Mouse (Mus musculus) neural tube, embryonic 13.5 days (tissue): ENCODE results near the gene Hist2h2ac. TPM values are rescaled to one million over a fixed set of nuclear protein-coding genes. Genes with fewer than 3 reads are reported as not detected.
"Not testable (repeated sequence)": the region's sequence is repeated elsewhere in the genome, so short reads cannot be mapped to it uniquely, and the experiment has no call there.

ENCODE experiments used
- ATAC-seq: fragments of 200-750 bp; cut with Nextera tagmentation; 2 replicates; pipeline ENCODE4 v1.8.0; 2017; ENCODE audit warnings: low read depth, mild to moderate bottlenecking, moderate TSS enrichment, moderate library complexity
- H3K27ac ChIP-seq: fragments of 300-500 bp; sonication (generic); replicated peaks from 2 replicates; pipeline ENCODE4 v1.5.1; 2015; ENCODE audit warnings: moderate library complexity, mild to moderate bottlenecking, inconsistent platforms
- H3K27me3 ChIP-seq: fragments of 300-500 bp; sonication (generic); 2 replicates; pipeline ENCODE4 v1.6.1; 2015; ENCODE audit warnings: mild to moderate bottlenecking, inconsistent platforms
- H3K36me3 ChIP-seq: fragments of 300-500 bp; sonication (generic); 2 replicates; pipeline ENCODE4 v1.6.1; 2015; ENCODE audit warnings: mild to moderate bottlenecking, inconsistent platforms
- H3K4me1 ChIP-seq: fragments of 300-500 bp; sonication (generic); replicated peaks from 2 replicates; pipeline ENCODE4 v1.6.1; 2015; ENCODE audit warnings: inconsistent platforms
- H3K4me2 ChIP-seq: fragments of 300-500 bp; sonication (generic); 2 replicates; pipeline ENCODE4 v1.6.1; 2015; ENCODE audit warnings: inconsistent platforms, mild to moderate bottlenecking, moderate library complexity
- H3K4me3 ChIP-seq: fragments of 300-500 bp; sonication (generic); 2 replicates; pipeline ENCODE4 v1.5.1; 2015; ENCODE audit warnings: mild to moderate bottlenecking, inconsistent platforms
- H3K9ac ChIP-seq: fragments of 300-500 bp; sonication (generic); 2 replicates; pipeline ENCODE4 v1.6.1; 2015; ENCODE audit warnings: moderate library complexity, mild to moderate bottlenecking, inconsistent platforms
- H3K9me3 ChIP-seq: fragments of 300-500 bp; sonication (generic); 2 replicates; pipeline ENCODE4 v1.6.1; 2016; ENCODE audit warnings: inconsistent platforms
- WGBS: fragments of 180-500 bp; shearing (Covaris S2); methylation state at CpG from one replicate; pipeline ENCODE4 v1.1.7; 2015; 5-methylcytosine and 5-hydroxymethylcytosine counted together
- polyA plus RNA-seq: library from polyadenylated mRNA; unstranded; fragments of >200 nt; fragmentation: Nextera tagmentation; extraction: Ambion mirVana; gene quantifications from 2 replicates; pipeline ENCODE4 v1.2.1, GENCODE M21; 2015

The Hist2h2ac gene
- polyA plus RNA-seq, 1 experiment from 2014 or later = 2.1 TPM

DNA sequence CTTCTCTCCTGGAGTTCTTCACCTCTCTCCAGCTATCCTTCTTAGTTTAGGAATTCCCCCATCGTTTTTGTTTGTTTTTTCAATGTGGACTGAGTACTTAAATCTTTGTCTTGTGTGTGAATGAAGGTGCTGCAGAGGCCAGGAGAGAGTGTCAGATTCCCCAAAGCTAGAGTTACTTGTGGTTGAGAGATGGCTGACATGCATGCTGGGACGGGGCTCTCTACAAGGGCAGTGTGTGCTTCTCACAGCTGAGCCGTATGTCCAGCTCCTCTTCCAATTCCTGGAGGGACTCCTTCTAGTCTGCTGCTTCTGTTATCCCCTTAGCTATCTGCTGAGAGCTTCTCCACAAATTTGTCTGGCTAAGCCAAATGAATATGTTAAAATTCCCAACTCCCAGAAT lies 15.2 kb upstream of the Hist2h2ac start:
- no peak for ATAC-seq
- no peaks in the 10 kb centered on the region for H3K36me3 ChIP-seq
- no peak overlapping the region for H3K27ac ChIP-seq
- no peak overlapping the region for H3K9ac ChIP-seq
- H3K27me3 ChIP-seq = no peaks in the 10 kb centered on the region
- H3K4me2 ChIP-seq = no peak overlapping the region
- no peak overlapping the region for H3K4me3 ChIP-seq
- H3K9me3 ChIP-seq = no peaks in the 10 kb centered on the region
- 74% methylated on average over 3 of the region's 3 CpGs for WGBS
- peaks cover 17% of the 10 kb centered on the region for H3K4me1 ChIP-seq

DNA sequence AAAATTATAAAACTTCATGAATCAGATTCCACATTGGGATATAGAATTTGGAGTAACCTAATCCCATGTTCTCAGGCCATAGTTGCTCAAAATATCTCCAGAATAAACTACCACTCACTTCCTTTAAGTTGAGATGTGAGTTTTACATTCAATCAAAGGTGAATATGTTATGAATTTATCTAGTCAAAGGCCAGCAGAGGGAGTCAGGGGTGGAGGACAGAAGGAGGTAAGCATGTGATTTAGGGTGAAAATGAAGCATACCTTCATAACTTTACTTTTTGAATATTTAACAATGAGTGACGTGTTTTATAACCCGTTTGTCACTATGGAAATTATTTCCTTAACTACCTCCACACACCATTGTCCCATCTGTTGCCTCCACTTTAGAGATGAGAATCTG lies 14.2 kb upstream of the Hist2h2ac start:
- Histone ChIP-seq H3K9me3 (no peaks in the 10 kb centered on the region), H3K4me1 (peaks cover 15% of the 10 kb centered on the region), H3K4me2 (no peak overlapping the region), H3K27ac (no peak overlapping the region), H3K27me3 (no peaks in the 10 kb centered on the region), H3K9ac (no peak overlapping the region), H3K4me3 (no peak overlapping the region), H3K36me3 (no peaks in the 10 kb centered on the region)
- no peak for ATAC-seq
- 90% methylated on average over 2 of the region's 2 CpGs for WGBS

DNA sequence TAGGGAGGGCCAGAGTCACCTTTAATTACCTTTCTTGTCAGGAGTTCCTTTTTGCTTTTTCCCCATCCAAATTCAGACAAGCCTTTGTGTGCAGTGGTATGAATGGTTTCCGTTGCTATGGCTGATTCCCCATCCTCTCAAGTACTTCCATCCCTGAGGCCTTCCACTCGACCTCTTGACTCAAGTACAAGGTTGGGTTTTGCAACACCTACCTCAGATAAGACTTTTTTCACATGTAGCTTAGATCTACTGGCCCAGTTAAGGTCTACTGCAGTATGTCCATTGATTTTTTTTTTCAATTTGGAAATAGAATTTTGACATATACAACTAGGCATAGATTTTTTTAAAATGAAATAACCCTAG lies 11.1 kb upstream of the Hist2h2ac start:
- H3K27ac ChIP-seq = no peak overlapping the region
- no peak overlapping the region for H3K4me2 ChIP-seq
- ATAC-seq = no peak
- H3K4me3 ChIP-seq = no peak overlapping the region
- 64% methylated on average over 2 of the region's 2 CpGs for WGBS
- H3K9me3 ChIP-seq = no peaks in the 10 kb centered on the region
- no peak overlapping the region for H3K9ac ChIP-seq
- no peaks in the 10 kb centered on the region for H3K36me3 ChIP-seq
- H3K4me1 ChIP-seq = no peaks in the 10 kb centered on the region
- H3K27me3 ChIP-seq = no peaks in the 10 kb centered on the region

DNA sequence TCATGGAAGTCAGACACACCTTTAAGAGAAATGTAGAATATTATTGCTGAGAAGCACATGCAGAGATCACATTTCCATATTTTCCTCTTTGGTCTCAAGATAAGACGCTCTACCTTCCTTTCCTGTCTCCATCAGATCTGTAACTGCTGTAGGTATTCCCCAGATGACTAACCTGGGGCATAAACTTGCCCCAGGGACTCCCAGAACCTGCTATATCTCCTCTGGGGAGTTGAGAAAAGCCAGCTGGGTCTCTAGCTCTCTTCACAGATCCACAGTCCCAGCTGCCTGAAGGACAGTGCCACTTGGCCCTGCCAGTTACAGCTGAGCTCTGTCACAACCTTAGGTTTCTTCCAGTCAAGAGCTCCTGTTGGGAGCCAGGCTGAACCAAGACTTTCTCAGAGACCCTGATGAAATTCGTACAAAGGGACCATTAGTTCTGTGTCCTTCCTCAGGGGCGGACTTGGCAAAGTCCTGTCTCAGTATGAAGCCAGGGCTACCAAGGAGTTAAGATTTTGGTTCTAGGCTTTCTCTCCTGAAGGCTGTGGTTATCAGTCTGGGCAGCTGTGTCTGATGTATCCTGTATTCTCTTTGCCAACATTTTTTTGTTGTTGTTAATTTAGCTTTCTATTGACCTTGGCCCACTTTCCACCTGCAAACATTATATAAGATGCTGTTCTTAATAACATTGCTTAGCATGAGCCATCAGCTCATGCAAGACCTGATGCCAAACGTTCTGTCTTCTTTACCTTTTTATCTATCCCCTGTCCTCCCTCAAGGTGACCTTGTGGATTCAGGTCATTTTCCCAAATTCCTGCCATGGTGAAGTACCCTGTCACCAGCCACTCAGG lies 10.5 kb upstream of the Hist2h2ac start:
- no peak overlapping the region for H3K9ac ChIP-seq
- H3K4me2 ChIP-seq = no peak overlapping the region
- ATAC-seq = no peak
- no peaks in the 10 kb centered on the region for H3K27me3 ChIP-seq
- H3K9me3 ChIP-seq = no peaks in the 10 kb centered on the region
- no peaks in the 10 kb centered on the region for H3K36me3 ChIP-seq
- no peak overlapping the region for H3K27ac ChIP-seq
- 78% methylated on average over 4 of the region's 4 CpGs for WGBS
- no peaks in the 10 kb centered on the region for H3K4me1 ChIP-seq
- H3K4me3 ChIP-seq = no peak overlapping the region

DNA sequence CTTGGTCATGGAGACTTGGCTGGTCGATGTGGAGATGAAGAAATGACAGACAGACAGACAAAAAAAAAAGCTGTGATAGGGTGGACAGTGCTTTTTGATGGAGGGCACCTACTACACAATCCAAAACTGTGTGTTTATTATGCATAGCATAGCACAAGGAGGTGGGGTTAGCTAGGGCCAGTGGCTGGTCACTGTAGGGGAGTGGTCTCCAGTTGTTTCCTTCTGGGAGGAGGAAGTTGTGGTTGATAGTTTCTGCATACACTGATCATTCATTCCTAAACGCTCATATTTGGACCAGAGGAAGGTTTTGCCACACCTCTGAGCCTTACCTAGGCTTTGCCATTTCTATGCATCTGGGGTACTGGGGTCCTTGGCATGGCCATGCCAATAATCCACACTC lies 9.7 kb upstream of the Hist2h2ac start:
- Histone ChIP-seq H3K4me2 (no peak overlapping the region), H3K4me1 (0 out of 2 replicates have a peak, but pooled peaks cover 4% of the 10 kb centered on the region), H3K9ac (no peak overlapping the region), H3K27ac (no peak overlapping the region), H3K27me3 (no peaks in the 10 kb centered on the region), H3K9me3 (no peaks in the 10 kb centered on the region), H3K36me3 (no peaks in the 10 kb centered on the region), H3K4me3 (no peak overlapping the region)
- no peak for ATAC-seq
- WGBS = 77% methylated on average over 2 of the region's 2 CpGs

DNA sequence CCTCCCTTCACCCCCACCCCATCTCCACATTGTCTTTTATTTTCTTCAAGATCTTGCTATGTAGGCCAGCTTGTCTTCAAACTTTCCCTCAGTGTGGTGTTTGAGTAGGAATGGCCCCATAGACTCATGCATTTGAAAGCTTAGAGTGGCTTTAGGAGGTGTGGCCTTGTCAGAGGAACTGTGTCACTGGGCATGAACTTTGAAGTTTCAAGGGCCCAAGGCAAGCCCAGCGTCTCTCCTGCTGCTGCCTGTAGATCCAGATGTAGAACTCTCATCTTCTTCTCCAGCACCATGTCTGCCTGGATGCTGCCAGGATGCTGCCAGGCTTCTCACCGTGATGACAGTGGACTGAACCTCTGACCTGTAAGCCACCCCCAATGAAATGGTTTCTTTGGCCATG lies 8.1 kb upstream of the Hist2h2ac start:
- H3K4me1 ChIP-seq = 0 out of 2 replicates have a peak, but pooled peaks cover 10% of the 10 kb centered on the region
- H3K9ac ChIP-seq = no peak overlapping the region
- H3K27me3 ChIP-seq = no peaks in the 10 kb centered on the region
- H3K36me3 ChIP-seq = no peaks in the 10 kb centered on the region
- 68% methylated on average over 2 of the region's 2 CpGs for WGBS
- no peaks in the 10 kb centered on the region for H3K9me3 ChIP-seq
- ATAC-seq = no peak
- no peak overlapping the region for H3K4me2 ChIP-seq
- H3K4me3 ChIP-seq = no peak overlapping the region
- no peak overlapping the region for H3K27ac ChIP-seq

DNA sequence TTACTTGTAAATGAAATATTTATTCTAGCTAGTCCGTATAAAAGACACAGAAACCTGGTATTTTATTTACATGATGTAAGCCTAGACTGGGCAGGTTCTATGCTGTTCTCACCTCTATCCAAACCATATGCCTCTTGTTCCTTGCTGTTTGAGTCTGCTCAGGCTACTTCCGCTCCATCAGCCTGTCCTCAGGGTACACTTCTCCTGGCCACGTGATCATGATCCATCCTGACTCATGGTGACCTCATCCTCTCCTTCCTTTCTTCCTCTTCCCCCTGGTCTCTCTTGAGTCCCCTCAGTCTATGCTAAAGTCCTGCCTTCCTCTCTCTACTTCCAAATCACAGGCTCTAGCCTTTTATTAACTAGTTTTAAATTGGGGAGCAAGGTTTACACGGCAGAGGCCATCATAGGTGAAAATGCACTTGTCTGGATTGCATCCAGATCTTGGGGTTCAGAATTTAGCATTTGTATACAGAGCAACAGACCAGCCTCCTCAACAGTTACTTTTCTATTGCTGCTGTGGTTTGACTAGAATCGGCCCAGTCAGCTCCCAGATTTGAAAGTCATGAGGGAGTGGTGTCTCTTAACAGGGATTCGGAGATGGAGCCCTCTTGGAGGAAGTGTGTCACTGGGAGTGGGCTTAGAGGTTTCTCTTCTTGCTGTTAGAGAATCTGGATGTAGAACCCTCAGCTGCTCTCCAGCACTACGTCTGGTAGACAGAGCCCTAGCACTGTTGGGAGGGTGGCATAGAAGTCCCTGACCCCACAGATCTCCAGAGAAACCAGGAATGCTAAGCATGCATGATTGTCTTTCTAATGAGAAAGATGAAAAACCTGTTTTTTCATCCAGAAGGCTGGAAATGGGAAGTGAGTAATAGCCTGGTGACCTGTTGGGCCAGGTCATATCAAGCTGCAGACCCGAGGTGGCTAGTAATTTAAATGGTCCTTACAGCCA lies 6.3 kb upstream of the Hist2h2ac start:
- Histone ChIP-seq H3K27ac (no peak overlapping the region), H3K9ac (no peak overlapping the region), H3K36me3 (no peaks in the 10 kb centered on the region), H3K27me3 (no peaks in the 10 kb centered on the region), H3K4me3 (no peak overlapping the region), H3K4me1 (peaks cover 25% of the 10 kb centered on the region), H3K4me2 (no peak overlapping the region), H3K9me3 (no peaks in the 10 kb centered on the region)
- no peak for ATAC-seq
- WGBS = 72% methylated on average over 8 of the region's 8 CpGs

DNA sequence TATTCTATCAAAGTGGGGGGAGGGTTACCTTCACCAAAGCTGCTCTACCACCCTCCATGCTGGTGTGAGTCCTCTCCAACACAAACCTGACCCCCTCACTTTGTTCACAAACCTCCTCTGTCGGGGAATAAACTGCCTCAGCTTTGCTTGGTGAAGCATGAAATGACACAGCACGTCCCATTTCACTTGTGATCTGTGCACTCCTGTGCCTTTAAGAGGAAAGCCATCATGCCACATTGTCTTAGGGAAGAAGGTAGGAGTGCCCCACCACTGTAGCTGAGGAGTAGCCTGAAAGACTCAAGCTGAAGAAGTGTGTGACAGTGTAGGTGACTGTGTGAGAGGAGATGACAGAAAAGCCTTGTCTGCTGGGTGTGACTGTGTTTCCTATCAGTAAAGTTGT lies 4.7 kb upstream of the Hist2h2ac start:
- Histone ChIP-seq H3K9me3 (no peaks in the 10 kb centered on the region), H3K4me2 (no peak overlapping the region), H3K9ac (peak overlapping the region; percentile 27; the same call in 1 of the 2 replicates), H3K4me1 (peaks cover 37% of the 10 kb centered on the region), H3K27ac (no peak overlapping the region), H3K27me3 (no peaks in the 10 kb centered on the region), H3K4me3 (no peak overlapping the region), H3K36me3 (no peaks in the 10 kb centered on the region)
- no peak for ATAC-seq
- WGBS = 14% methylated on average over 2 of the region's 2 CpGs

DNA sequence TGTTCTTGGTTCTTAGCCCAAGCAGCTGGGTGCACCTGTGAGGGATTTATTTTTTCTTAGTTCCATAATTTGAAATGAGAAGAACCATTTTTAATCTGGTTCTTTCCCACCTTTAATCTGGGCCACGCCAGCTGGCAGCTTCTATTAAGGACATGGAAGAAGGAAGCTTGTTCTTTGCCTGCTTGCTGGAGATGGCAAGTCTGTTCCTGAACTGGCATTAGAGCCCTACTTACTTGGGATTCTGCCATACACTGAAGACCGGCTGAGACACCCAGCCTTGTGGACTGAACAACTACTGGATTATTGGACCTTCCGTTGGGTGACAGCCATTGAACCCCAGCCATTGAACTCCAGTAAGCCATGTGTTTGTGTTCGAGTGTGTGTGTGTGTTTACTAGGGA lies 2.1 kb upstream of the Hist2h2ac start:
- H3K27ac ChIP-seq = no peak overlapping the region
- H3K9ac ChIP-seq = no peak overlapping the region
- H3K4me3 ChIP-seq = no peak overlapping the region
- no peaks in the 10 kb centered on the region for H3K36me3 ChIP-seq
- no peaks in the 10 kb centered on the region for H3K9me3 ChIP-seq
- whole genome bisulfite sequencing = 88% methylated on average over 4 of the region's 4 CpGs
- no peaks in the 10 kb centered on the region for H3K27me3 ChIP-seq
- peak overlapping the region; percentile 91 for H3K4me2 ChIP-seq
- ATAC-seq = no peak
- H3K4me1 ChIP-seq = peaks cover 45% of the 10 kb centered on the region

DNA sequence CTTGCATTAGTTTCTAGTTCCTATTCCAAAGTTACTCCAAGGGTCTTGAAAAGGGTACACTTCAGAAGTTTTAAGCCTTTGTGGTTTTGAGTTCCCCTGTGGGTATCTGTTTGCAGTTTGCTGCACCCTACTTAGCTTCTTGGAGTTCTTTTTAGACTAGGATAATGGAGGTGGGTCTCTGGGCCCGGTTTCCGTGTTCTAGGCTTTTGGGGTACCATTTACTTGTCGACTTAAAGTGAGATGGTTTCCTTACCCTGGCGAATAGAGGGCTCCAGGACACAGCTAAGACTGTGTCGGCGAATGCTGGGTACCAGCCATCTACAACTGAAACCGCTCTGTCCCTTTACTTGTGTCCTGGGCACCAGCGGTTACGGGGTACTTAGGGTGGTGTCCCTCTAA lies 959 bp upstream of the Hist2h2ac start:
- peak overlapping the region; percentile 66 for H3K4me3 ChIP-seq
- H3K27ac ChIP-seq = peak overlapping the region; percentile 98
- no peaks in the 10 kb centered on the region for H3K27me3 ChIP-seq
- H3K4me1 ChIP-seq = peaks cover 45% of the 10 kb centered on the region
- ATAC-seq = no peak
- WGBS = 20% methylated on average over 9 of the region's 9 CpGs
- H3K4me2 ChIP-seq = peak overlapping the region; percentile 91
- H3K9ac ChIP-seq = peak overlapping the region; percentile 85
- no peaks in the 10 kb centered on the region for H3K9me3 ChIP-seq
- no peaks in the 10 kb centered on the region for H3K36me3 ChIP-seq

DNA sequence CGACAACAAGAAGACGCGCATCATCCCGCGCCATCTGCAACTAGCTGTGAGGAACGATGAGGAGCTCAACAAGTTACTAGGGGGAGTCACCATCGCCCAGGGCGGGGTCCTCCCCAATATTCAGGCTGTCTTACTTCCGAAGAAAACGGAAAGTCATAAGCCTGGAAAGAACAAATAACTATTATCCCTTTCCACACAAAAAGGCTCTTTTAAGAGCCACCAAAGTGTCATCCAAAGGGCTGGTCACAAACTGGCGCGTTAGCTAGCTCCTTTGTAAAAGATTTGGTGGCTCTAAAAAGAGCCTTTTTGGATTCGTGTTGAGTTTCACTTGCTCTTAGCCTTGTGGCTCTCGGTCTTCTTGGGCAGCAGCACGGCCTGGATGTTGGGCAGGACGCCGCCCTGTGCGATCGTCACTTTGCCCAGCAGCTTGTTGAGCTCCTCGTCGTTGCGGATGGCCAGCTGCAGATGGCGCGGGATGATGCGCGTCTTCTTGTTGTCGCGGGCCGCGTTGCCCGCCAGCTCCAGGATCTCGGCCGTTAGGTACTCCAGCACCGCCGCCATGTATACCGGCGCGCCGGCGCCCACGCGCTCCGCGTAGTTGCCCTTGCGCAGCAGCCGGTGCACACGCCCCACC lies 432 bp downstream of the Hist2h2ac start:
- peak overlapping the region; percentile 66 for H3K4me3 ChIP-seq
- peak overlapping the region; percentile 85 for H3K9ac ChIP-seq
- peak overlapping the region; percentile 91 for H3K4me2 ChIP-seq
- ATAC-seq, H3K9me3 ChIP-seq, H3K27me3 ChIP-seq, H3K36me3 ChIP-seq: not testable (repeated sequence)
- peaks cover 40% of the 10 kb centered on the region for H3K4me1 ChIP-seq
- WGBS = 1% methylated on average over 32 of the region's 47 CpGs
- peak overlapping the region; percentile 98 for H3K27ac ChIP-seq

DNA sequence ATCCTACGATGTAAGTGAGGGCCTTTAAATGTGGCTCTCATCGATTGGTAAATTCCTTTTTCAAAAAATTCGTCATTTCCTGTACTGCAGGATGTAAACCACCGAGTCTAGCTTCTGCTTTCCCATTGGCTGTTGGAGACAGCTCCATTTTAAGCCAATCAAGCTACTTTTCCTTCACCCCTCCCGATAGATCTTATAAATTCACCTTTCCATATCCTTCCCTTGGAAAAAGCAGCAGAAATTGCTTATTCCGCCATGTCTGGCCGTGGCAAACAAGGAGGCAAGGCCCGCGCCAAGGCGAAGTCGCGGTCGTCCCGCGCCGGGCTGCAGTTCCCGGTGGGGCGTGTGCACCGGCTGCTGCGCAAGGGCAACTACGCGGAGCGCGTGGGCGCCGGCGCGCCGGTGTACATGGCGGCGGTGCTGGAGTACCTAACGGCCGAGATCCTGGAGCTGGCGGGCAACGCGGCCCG lies 984 bp downstream of the Hist2h2ac start, which contains the start of the genes Bola1 and Hist2h2ab:
TSS of gene Bola1 (minus strand) at position 49 of the 470 bp plus-strand sequence.
TSS of gene Hist2h2ab (plus strand) at position 205 of the 470 bp plus-strand sequence.
- peak; percentile 93 for ATAC-seq

More for the DNA sequence above, 984 bp downstream of the Hist2h2ac start, which contains the start of the genes Bola1 and Hist2h2ab:
- H3K27ac ChIP-seq = peak within 1 kb of the TSS; percentile 98
- no peaks in the 10 kb centered on the region for H3K27me3 ChIP-seq
- H3K9ac ChIP-seq = peak within 1 kb of the TSS; percentile 85
- peak within 1 kb of the TSS; percentile 66 for H3K4me3 ChIP-seq
- H3K4me2 ChIP-seq = peak within 1 kb of the TSS; percentile 91
- H3K4me1 ChIP-seq = peaks cover 40% of the 10 kb centered on the region
- no peaks in the 10 kb centered on the region for H3K9me3 ChIP-seq
- no peaks in the 10 kb centered on the region for H3K36me3 ChIP-seq
- whole genome bisulfite sequencing = under 1% methylated on average over 37 of the region's 37 CpGs
